ENCODE assay signal across 8 mouse cellular contexts in genomic region chr9:107706781-107707211, GRCm38 (mm10). TPM values are rescaled to one million over a fixed set of nuclear protein-coding genes. Genes with fewer than 3 reads are reported as not detected.
DNase-seq lines count a peak whose midpoint lies in the region; ATAC-seq and TF ChIP-seq lines count a peak whose summit lies in the region.

No protein-coding gene starts in this region.

- no peak for TF ChIP-seq CTCF in kidney, adult 2 months (conservative IDR thresholded peaks at IDR 0.05; ENCODE audit: insufficient read depth, insufficient read length, low read depth, low read length)

- no peaks in the 10 kb centered on the region for H3K36me3 ChIP-seq in kidney, adult 2 months (ENCODE audit: control insufficient read depth, insufficient read depth, low read length)
- peaks cover 33% of the 10 kb centered on the region for H3K36me3 ChIP-seq in embryonic facial prominence, embryonic 13.5 days
- no peaks in the 10 kb centered on the region for H3K36me3 ChIP-seq in intestine, embryonic 16.5 days (ENCODE audit: control insufficient read depth, insufficient read depth, low read length)
- H3K36me3 ChIP-seq in neural tube, embryonic 12.5 days: peaks cover 19% of the 10 kb centered on the region

- H3K9ac ChIP-seq in embryonic facial prominence, embryonic 13.5 days: peak overlapping the region; percentile 99
- peak overlapping the region; percentile 87 for H3K9ac ChIP-seq in intestine, embryonic 16.5 days (ENCODE audit: low read depth, low read length)
- H3K9ac ChIP-seq in neural tube, embryonic 12.5 days: peak overlapping the region; percentile 86

- peak overlapping the region; percentile 4; the same call in 1 of the 2 replicates for H3K4me3 ChIP-seq in kidney, adult 2 months (ENCODE audit: insufficient read depth, low read depth, low read length)
- H3K4me3 ChIP-seq in embryonic facial prominence, embryonic 13.5 days: peak overlapping the region; percentile 81
- peak overlapping the region; percentile 77 for H3K4me3 ChIP-seq in intestine, embryonic 16.5 days (ENCODE audit: low read length)
- peak overlapping the region; percentile 78 for H3K4me3 ChIP-seq in neural tube, embryonic 12.5 days

- 31% methylated on average over 14 of the region's 14 CpGs for WGBS in kidney, adult 2 months
- WGBS in embryonic facial prominence, embryonic 13.5 days: 1% methylated on average over 14 of the region's 14 CpGs
- 7% methylated on average over 14 of the region's 14 CpGs for WGBS in intestine, embryonic 16.5 days
- WGBS in neural tube, embryonic 12.5 days: 1% methylated on average over 14 of the region's 14 CpGs

- TF ChIP-seq POLR2A in kidney, adult 2 months (IDR thresholded peaks at IDR 0.05; ENCODE audit: low read depth, low read length): no peak

- DNase-seq in kidney, adult 2 months: no peak
- DNase-seq in kidney, adult 18-20 months: no peak
- DNase-seq in layer of hippocampus, adult 9-10 months (ENCODE audit: low spot score): no peak
- DNase-seq in frontal cortex, postnatal 25 days (ENCODE audit: low spot score in 2 of 2): no peak

- peak overlapping the region; percentile 78 for H3K4me2 ChIP-seq in embryonic facial prominence, embryonic 13.5 days
- peak overlapping the region; percentile 97 for H3K4me2 ChIP-seq in intestine, embryonic 16.5 days (ENCODE audit: low read depth, low read length)
- peak overlapping the region; percentile 94 for H3K4me2 ChIP-seq in neural tube, embryonic 12.5 days (replicated peaks)

- no peaks in the 10 kb centered on the region for H3K4me1 ChIP-seq in kidney, adult 2 months (ENCODE audit: control insufficient read depth, insufficient read depth, low read length)
- H3K4me1 ChIP-seq in embryonic facial prominence, embryonic 13.5 days: peaks cover 61% of the 10 kb centered on the region
- H3K4me1 ChIP-seq in intestine, embryonic 16.5 days (ENCODE audit: control insufficient read depth, insufficient read depth, low read length): peaks cover 67% of the 10 kb centered on the region
- H3K4me1 ChIP-seq in neural tube, embryonic 12.5 days: peaks cover 62% of the 10 kb centered on the region

- peak; percentile 32; the same call in 1 of the 2 replicates for ATAC-seq in embryonic facial prominence, embryonic 13.5 days (ENCODE audit: insufficient number of reproducible peaks, insufficient read depth, low FRiP score, low TSS enrichment, low read depth)
- ATAC-seq in intestine, embryonic 16.5 days: no peak
- no peak for ATAC-seq in neural tube, embryonic 12.5 days (ENCODE audit: low FRiP score, low read depth)
- no peak for ATAC-seq in activated CD4-positive, CD25-positive, alpha-beta regulatory T cell, adult 4 months

- no peaks in the 10 kb centered on the region for H3K9me3 ChIP-seq in embryonic facial prominence, embryonic 13.5 days
- H3K9me3 ChIP-seq in intestine, embryonic 16.5 days (ENCODE audit: control insufficient read depth, low read length): no peaks in the 10 kb centered on the region
- no peaks in the 10 kb centered on the region for H3K9me3 ChIP-seq in neural tube, embryonic 12.5 days

- no peak overlapping the region for H3K27ac ChIP-seq in kidney, adult 2 months (ENCODE audit: insufficient read depth, low read depth, low read length)
- peak overlapping the region; percentile 97 for H3K27ac ChIP-seq in embryonic facial prominence, embryonic 13.5 days
- H3K27ac ChIP-seq in intestine, embryonic 16.5 days (ENCODE audit: low read length): peak overlapping the region; percentile 24; the same call in 1 of the 2 replicates
- H3K27ac ChIP-seq in neural tube, embryonic 12.5 days: no peak overlapping the region

- no peaks in the 10 kb centered on the region for H3K27me3 ChIP-seq in kidney, adult 2 months (replicated peaks; ENCODE audit: control insufficient read depth, insufficient read depth, low read length)
- H3K27me3 ChIP-seq in embryonic facial prominence, embryonic 13.5 days: no peaks in the 10 kb centered on the region
- no peaks in the 10 kb centered on the region for H3K27me3 ChIP-seq in intestine, embryonic 16.5 days (replicated peaks; ENCODE audit: control insufficient read depth, insufficient read depth, low read length)
- peaks cover 61% of the 10 kb centered on the region for H3K27me3 ChIP-seq in neural tube, embryonic 12.5 days (replicated peaks)

RNA-seq across cellular contexts. Expression of gene Sema3f, which starts 3.5 kb away (rescaled TPM):
- 39.1 and 45.5 TPM in 2 replicates for polyA plus RNA-seq in kidney, adult 2 months (2012; rRNA removed)
- 37.7 and 44.0 TPM in 2 replicates for polyA plus RNA-seq in embryonic facial prominence, embryonic 13.5 days (2015; fragmentation: Nextera tagmentation; extraction: Ambion mirVana)
- polyA plus RNA-seq in intestine, embryonic 16.5 days (2015; fragmentation: Nextera tagmentation; extraction: Ambion mirVana): 5.7 and 8.3 TPM in 2 replicates
- 21.4 and 21.5 TPM in 2 replicates for polyA plus RNA-seq in neural tube, embryonic 12.5 days (2016; fragmentation: Nextera tagmentation; extraction: Ambion mirVana)
- polyA plus RNA-seq in activated CD4-positive, CD25-positive, alpha-beta regulatory T cell, adult 4 months (2017; shearing (Covaris generic)): not detected

RNA-seq across cellular contexts. Expression of gene Gnat1, which starts 27.3 kb away (rescaled TPM):
- polyA plus RNA-seq in kidney, adult 2 months (2012; rRNA removed): 0.09 and 0.22 TPM in 2 replicates
- 1.2 and 2.0 TPM in 2 replicates for polyA plus RNA-seq in embryonic facial prominence, embryonic 13.5 days (2015; fragmentation: Nextera tagmentation; extraction: Ambion mirVana)
- 0.98 and 1.6 TPM in 2 replicates for polyA plus RNA-seq in intestine, embryonic 16.5 days (2015; fragmentation: Nextera tagmentation; extraction: Ambion mirVana)
- polyA plus RNA-seq in neural tube, embryonic 12.5 days (2016; fragmentation: Nextera tagmentation; extraction: Ambion mirVana): 1.3 and 2.3 TPM in 2 replicates
- polyA plus RNA-seq in activated CD4-positive, CD25-positive, alpha-beta regulatory T cell, adult 4 months (2017; shearing (Covaris generic)): 1 to 10 TPM in 1 of 2 experiments, not detected in 1; 1.1 TPM

RNA-seq across cellular contexts. Expression of gene Slc38a3, which starts 37.5 kb away (rescaled TPM):
- 77.9 and 139 TPM in 2 replicates for polyA plus RNA-seq in kidney, adult 2 months (2012; rRNA removed)
- 3.4 and 4.1 TPM in 2 replicates for polyA plus RNA-seq in embryonic facial prominence, embryonic 13.5 days (2015; fragmentation: Nextera tagmentation; extraction: Ambion mirVana)
- polyA plus RNA-seq in intestine, embryonic 16.5 days (2015; fragmentation: Nextera tagmentation; extraction: Ambion mirVana): 10.1 TPM in 2 replicates
- polyA plus RNA-seq in neural tube, embryonic 12.5 days (2016; fragmentation: Nextera tagmentation; extraction: Ambion mirVana): 12.8 and 14.1 TPM in 2 replicates
- polyA plus RNA-seq in activated CD4-positive, CD25-positive, alpha-beta regulatory T cell, adult 4 months (2017; shearing (Covaris generic)): not detected

Comparison
In these comparisons a context has a peak if more than half of its experiments do, and no peak if none do; other contexts are left out.
1. H3K27ac ChIP-seq: peak in embryonic facial prominence, embryonic 13.5 days (single experiment) and intestine, embryonic 16.5 days (single experiment); none in kidney, adult 2 months (single experiment) and neural tube, embryonic 12.5 days (single experiment).
2. H3K4me3 ChIP-seq: peak in every context shown above with its lines; median percentile 81 in embryonic facial prominence, embryonic 13.5 days; 78 in neural tube, embryonic 12.5 days; 77 in intestine, embryonic 16.5 days; 4 in kidney, adult 2 months.
3. Peak in every context shown above with its lines, with median percentiles within 50 percentile points of each other: H3K4me2 ChIP-seq and H3K9ac ChIP-seq.